Mouse (Mus musculus): ENCODE measurements around the gene Pim1.

Gene Pim1

GRCm38 (mm10) chr17:29465405-29466010, 25.0 kb upstream of the Pim1 start:
- no peak for DNase-seq (ENCODE audit: low spot score)

GRCm38 (mm10) chr17:29467030-29467429, 23.5 kb upstream of the Pim1 start:
- no peak for DNase-seq (ENCODE audit: low spot score)

- DNase-seq (ENCODE audit: low spot score) = no peak
Measured at GRCm38 (mm10) chr17:29473466-29473865, 17.1 kb upstream of the Pim1 start.

GRCm38 (mm10) chr17:29474036-29474435, 16.5 kb upstream of the Pim1 start:
- no peak for DNase-seq (ENCODE audit: low spot score)

GRCm38 (mm10) chr17:29475142-29475541, 15.4 kb upstream of the Pim1 start:
- no peak for DNase-seq (ENCODE audit: low spot score)

- no peak for DNase-seq (ENCODE audit: low spot score)
Measured at GRCm38 (mm10) chr17:29476461-29476860, 14.1 kb upstream of the Pim1 start.

- DNase-seq (ENCODE audit: low spot score) = no peak
Measured at GRCm38 (mm10) chr17:29477357-29477756, 13.2 kb upstream of the Pim1 start.

GRCm38 (mm10) chr17:29478271-29478670, 12.3 kb upstream of the Pim1 start:
- DNase-seq (ENCODE audit: low spot score) = no peak

GRCm38 (mm10) chr17:29480256-29480655, 10.3 kb upstream of the Pim1 start:
- DNase-seq (ENCODE audit: low spot score) = no peak

- no peak for DNase-seq (ENCODE audit: low spot score)
Measured at GRCm38 (mm10) chr17:29482632-29483031, 7.9 kb upstream of the Pim1 start.

GRCm38 (mm10) chr17:29483282-29483681, 7.3 kb upstream of the Pim1 start:
- DNase-seq (ENCODE audit: low spot score) = no peak

GRCm38 (mm10) chr17:29484431-29484830, 6.1 kb upstream of the Pim1 start:
- no peak for DNase-seq (ENCODE audit: low spot score)

GRCm38 (mm10) chr17:29485336-29486233, 5.0 kb upstream of the Pim1 start:
- no peak for DNase-seq (ENCODE audit: low spot score)

GRCm38 (mm10) chr17:29488257-29488977, 2.1 kb upstream of the Pim1 start:
- DNase-seq (ENCODE audit: low spot score) = no peak

GRCm38 (mm10) chr17:29488978-29489970, 1.3 kb upstream of the Pim1 start:
- peak; percentile 62 for DNase-seq (ENCODE audit: low spot score)

GRCm38 (mm10) chr17:29489971-29490712, 411 bp upstream of the Pim1 start:
- DNase-seq (ENCODE audit: low spot score) = peak; percentile 97

- DNase-seq (ENCODE audit: low spot score) = peak; percentile 41
Measured at GRCm38 (mm10) chr17:29491591-29492268, 1.2 kb downstream of the Pim1 start.

GRCm38 (mm10) chr17:29492269-29493191, 2.0 kb downstream of the Pim1 start:
- DNase-seq (ENCODE audit: low spot score) = peak; percentile 87

- no peak for DNase-seq (ENCODE audit: low spot score)
Measured at GRCm38 (mm10) chr17:29493461-29493980, 3.0 kb downstream of the Pim1 start.
